Mouse (Mus musculus): Measurements from ENCODE around the gene D10Wsu102e.
"Not testable (repeated sequence)": the region's sequence is repeated elsewhere in the genome, so short reads cannot be mapped to it uniquely, and the experiment has no call there.

Gene D10Wsu102e

DNA sequence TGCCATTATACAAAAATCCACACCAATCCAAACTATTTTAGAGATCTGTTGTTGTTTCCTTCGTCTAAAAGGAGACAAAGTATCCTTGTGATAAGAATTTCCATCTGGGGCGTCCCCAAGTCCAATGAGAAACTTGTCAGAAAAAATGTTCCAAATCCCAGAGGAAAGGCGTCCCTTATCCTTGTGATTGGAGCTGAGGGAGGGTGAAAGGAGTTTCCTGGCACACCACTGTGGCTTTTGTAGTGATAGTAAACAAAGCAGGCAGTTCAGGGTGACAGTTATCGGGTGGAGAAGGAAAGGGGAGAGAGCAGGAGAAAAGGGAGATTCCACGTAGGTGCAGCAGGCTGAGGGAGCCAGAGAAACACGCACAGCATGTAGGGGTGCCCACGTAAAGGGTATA lies 12.5 kb upstream of the D10Wsu102e start:
- DNase-seq: no peak

DNA sequence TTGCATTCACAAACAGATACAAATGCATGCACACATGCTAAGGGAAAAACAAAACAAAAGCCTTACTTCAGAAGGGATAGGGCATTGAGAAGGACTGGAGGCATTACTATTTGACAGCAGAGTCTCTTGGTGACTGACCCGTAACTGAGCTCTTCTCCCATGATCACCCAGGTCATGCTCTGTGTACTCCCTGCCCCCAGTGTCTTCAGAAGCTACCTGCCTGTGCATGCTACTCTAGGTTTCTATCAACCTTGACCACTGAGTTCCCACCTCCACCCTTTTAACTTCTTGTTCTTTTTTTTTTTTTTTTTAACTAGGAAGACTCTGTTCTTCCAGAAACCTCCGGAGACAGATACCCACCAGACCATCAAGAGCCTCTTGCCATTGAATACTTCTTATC lies 9.3 kb upstream of the D10Wsu102e start:
- DNase-seq: no peak

DNA sequence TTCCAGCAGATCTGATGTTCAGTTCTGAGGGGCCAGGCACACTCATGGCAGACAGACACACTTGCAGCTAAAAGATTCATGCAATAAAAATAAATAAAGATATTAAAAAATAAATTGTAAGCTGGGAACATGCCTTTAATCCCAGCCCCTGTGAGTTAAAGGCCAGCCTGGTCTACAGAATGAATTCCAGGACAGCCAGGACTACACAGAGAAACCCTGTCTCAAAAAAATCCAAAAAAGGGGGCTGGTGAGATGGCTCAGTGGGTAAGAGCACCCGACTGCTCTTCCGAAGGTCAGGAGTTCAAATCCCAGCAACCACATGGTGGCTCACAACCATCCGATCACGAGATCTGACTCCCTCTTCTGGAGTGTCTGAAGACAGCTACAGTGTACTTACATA lies 8.2 kb upstream of the D10Wsu102e start:
- DNase-seq: not testable (repeated sequence)

DNA sequence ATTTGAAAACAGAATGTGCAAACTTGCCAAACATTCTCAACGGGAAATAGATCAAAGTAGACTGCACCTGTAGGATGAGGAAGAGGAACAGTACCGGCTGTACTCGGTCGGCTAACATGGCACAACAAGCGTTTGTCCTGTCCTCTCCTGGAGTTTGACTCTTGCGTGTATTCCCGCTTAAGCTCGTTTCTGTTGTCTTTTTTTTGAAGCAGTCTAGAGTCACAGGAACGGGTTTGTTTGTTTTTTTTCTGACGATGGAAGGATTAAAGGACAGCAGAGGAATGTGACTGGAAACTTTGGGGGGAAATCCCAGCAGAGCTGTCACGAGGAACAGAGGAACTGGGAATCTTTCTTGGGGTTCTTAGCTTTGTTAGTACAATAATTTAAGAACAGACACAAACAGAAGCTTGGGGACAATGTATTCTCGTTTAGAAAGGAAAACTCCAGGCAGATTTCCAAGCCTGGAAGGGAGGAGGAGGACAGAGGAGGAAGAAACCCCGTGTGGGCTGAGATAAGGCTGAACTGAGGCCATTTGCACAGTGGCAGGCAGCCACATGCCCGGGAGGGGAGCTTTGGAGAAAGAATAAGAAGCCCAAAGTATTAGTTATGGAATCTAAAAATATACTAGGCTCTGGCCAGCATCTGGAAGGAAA lies 6.2 kb upstream of the D10Wsu102e start:
- DNase-seq: no peak

DNA sequence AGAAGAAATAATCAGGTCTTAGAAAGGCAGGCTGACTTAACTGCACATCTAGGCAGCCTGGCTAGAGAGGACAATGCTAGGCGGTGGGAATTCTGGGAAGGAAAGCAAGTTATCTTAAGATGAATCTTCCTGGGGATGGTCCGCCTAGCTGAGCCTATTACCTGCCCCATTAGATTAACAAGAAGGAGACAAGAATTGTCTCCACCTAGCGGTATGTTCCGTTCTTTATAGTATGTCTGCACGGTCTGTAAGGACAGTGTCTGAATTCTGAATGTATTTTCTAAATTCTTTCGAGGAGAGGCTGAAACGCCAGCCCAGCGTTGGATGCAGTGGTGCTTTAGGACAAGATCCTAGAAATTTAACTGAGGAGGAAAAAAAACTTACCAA lies 5.7 kb upstream of the D10Wsu102e start:
- no peak for DNase-seq

DNA sequence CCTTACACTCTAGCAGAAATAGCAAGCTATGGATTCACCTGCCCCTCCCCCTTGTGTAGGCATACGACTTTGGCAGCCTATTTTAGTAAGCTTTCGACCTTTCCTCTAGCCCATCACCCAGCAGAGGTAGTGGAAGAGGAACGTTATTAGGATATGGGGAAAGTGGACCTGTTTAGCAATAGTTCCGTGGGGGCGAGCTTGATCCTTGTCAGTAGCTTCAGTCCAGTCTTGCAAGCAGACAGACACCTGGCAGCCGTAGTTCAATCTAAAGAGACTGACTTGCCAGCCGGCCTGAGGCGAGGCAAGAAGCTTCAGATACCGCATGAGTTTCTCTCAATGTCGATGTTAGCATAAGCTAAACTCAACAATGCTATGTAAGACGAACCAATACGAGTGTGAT lies 3.6 kb upstream of the D10Wsu102e start:
- DNase-seq: no peak

DNA sequence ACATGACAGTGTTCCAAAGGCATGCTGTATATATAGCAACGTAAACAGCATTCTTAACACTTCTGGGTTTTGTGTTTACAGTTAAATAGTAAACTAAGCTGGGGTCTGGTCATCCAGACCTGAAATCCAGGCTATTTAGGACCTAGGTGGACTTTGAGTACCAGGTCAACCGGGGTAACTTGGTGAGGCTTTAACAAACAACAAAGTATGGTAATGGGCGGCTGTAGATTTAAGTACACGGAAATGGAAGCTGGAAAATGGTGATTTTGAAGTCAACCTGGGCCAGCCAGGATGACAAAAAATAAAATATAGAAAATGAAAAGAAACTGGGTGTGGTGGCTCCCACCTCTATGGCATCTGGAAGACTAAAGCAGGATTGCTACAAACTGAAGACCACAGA lies 570 bp upstream of the D10Wsu102e start:
- no peak for DNase-seq

DNA sequence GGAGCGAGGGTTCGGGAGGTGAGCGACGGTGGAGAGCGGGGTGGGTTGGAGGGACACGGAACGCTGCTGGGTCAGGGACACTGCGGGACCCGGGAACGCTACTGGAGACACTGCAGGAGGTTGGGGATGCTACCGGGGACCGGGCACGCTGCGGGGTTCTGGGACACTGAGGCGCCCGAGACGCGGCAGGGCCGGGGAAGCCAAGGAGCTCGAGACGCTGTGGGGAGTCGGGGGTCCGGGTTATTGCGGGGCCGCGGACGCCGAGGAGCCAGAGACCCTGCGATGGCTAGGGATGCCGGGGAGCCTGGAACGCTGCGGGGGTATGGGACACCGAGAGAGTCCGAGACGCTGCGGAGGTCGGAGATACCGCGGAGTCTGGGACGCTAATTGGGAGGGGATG lies 335 bp downstream of the D10Wsu102e start:
- no peak for DNase-seq

DNA sequence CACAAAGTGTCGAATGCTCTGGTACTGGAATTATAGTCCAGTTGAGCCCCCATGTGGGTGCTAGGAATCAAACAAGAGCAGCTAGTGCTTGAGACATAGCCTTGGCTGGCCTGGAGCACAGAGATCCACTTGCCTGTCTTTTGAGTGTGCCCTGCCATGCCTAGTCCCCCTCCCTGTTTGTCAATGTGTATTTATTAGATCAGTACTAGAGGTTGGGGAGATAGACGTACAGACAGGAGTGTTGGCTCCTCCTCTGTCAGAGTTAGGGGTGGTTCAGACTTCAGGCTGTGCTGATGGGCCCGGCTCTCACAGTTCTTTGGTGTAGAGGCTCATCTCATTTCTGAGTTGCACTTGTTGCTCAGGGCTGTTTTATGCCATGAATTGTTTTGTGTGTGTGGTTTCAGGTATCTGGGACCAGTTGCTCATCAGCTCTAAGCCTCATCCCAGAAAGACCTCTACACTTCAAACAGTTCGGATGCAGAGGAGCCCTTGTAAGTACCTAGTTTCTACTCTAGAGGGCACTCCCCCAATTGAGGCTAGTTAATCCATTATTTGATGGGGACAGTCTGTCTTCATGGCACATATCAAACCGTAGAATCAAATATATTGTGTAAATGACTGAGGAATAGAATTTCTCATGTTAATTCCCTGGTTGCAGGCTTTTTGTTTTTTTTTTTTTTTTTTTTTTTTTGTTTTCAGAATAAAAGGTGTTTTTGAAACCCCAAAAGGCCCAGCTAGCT lies 1.8 kb downstream of the D10Wsu102e start:
- DNase-seq: no peak

DNA sequence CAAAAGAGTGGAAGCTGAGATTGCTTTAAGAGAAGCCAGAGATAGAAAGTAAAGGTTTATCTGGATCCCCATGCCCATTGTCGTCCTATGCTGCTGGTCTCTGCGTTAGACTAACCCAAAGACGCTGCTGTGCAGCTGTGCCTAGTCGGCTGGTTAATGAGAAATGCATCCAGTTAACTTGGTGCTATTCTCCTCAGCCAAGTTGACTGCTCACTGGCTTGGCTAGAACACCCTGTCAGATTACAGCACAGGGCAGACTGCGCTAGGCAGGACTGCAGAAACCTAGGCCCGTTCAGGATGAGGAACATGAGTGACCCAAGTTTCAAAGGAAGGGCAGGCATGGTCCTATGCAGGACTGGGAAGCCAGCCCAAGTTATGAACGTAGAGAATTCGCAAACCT lies 3.4 kb downstream of the D10Wsu102e start:
- no peak for DNase-seq

DNA sequence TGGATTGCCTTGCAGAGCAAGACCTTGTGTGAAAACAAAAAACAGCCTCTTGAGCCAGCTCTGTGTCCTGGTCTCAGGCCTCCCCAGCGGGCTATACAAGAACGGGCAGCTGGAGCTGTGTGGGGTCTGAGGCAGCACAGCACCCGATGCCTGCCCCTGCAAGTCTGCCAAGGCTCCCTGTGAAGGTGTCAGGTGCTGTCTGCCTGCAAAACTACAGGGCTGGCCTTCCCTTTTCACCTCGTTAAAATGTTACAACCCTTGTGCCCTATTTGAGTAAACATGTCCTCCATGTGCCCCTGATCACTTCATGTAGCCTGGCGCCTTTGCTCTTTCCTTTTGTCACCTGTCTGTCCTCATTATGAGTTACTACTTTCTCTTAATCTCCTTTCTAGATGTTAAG lies 8.9 kb downstream of the D10Wsu102e start:
- no peak for DNase-seq

DNA sequence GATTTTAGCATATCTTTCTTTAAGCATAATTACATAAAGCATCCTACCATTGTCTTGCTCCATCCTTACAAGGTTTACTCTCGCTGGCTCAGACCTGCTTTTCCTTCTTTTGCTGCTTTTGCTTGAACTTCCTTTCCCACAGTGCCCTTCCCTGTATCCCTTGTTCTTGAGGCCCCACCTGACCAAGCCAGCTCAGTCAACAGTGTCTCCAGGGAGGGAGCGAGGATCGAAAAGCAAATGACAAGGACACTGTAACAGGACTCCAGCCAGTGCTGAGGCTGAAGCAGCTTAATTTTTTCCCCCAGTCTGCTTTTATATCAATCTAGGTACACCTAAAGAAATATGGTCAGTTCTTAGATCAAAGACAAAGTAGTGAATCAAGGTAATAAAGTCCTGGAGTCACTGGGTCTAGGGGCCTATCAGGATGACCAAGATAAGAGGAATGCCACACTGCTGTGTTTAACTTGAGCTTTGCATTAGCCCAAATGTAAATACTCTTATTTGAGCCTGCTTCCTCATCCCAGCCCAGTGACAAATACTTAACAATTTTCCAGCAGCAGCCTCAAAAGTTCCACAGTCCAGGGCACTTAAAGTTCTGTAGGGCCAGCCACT lies 14.1 kb downstream of the D10Wsu102e start:
- DNase-seq: no peak

DNA sequence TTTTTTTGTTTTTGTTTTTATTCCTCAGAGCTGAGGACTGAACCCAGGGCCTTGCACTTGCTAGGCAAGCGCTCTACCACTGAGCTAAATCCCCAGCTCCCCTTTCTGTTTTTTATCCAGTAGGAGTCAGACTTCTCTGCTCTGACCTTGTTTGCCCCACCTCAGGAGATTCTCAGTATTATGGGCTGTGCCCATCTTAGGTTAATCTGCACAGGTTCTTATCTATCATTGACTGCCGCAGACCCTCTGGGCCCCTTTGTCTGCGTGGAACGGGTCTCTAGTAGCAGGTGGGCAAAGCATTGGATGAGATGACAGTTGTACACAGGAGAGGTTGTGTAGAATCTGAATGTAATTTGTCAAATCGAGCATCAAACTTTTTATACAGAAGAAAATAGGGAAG lies 15.4 kb downstream of the D10Wsu102e start:
- not testable (repeated sequence) for DNase-seq

DNA sequence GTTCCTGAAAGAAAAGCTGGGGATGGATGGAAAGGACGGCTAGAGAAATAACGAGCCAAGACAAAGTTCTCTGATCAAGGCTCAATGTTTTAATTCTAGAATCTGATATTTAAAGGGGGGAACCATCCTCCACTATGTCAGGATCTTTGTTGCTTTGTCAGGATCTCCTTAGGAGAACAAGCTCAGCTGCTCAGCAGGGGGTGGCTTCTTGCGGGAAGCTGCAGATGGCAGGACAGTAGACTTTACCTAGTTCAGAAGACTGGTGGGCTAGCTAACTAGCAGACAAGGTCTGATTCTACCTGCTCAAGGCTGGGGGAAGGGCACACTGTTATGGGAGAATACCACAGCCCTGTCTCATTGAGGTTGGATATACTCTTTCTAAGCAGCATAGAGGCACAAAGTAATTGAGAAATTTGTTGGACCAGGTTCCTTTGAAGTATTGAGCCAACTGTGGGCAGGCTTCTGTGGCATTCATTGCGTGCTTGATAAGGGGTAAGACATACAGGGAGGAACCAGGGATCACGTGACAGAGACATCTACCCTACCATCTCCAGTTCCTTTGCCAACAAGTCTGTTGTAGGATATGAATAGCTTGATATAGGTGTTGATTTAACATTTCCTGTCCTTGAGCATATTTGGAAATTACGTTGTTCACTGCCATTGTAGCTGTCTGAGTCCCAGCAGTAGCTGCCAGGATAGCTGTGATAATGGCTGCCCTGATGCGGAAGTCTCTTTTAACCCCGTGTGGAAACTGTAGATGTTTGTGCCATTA lies 17.1 kb downstream of the D10Wsu102e start:
- DNase-seq: no peak

DNA sequence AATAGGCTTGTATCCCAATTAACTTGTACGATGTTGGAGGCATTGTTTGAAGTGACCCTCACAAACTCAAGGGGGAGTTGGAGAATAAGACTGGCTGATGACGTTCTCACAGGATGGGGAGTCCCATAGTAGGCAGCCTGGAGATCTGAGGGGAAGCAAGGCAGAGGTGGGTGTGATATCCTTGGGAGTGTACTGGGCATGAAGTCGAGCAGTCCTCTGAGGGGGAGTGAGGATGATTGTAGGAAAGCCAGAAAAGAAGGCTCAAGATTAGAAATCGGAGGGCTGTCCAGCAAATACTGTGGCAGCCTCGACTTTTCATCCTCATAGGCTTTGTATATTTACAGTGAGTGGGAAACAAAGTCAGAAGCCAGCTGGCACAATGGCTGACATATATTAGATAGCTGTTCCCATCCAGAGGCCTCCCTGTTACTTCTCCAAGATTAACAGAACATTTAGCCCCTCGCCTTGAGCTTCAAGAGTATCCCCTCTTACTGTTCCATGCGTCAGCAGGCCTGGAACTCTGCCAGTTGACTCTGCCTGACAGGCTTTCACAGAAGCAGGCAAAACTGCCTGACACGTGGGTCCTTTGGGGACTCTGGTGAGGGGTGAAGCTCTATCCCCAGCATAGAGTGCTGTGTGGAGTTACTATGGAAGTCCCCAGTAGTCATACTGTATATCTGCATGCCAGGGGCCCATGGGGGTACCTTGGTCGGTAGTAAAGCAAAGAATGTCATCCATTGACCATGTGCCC lies 18.2 kb downstream of the D10Wsu102e start:
- no peak for DNase-seq

DNA sequence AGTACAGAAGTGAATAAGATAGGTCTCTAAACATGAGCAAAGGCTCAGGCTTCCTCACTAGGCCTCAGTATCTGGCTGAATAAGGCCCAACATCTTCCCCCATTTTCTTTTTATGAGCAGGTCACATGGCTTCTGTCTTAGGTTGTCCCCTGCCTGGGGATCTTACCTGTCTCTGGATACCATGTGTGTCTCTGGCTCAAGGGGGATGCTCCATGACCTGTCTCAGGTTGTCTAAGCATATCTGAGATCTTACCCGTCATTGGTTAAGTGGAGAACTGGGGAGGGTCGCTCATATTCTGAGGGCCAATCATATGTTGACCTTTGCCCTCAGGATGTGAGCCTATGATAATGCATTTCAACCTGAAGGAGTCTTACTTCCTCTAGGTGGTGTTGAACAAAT lies 20.5 kb downstream of the D10Wsu102e start:
- DNase-seq: no peak

DNA sequence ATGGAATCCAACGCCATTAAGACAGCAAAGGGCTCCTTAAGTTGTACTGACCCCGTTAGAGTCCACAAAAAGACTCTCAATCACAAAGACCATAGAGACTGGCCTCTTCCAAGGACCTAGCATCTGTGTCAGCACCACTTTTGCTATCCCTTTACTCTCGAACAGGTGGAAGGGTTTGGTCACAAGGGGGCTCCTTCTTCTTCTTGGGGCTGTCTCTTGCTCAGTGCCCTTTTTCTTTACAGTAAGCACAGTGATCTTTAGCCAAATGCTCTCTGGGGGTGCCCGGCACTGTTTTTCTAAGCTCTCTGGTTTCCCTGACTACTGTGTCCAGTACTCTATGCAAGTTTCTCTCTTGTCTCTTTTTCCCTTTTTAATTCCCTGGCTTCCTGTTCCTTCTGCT lies 22.5 kb downstream of the D10Wsu102e start:
- DNase-seq: no peak

DNA sequence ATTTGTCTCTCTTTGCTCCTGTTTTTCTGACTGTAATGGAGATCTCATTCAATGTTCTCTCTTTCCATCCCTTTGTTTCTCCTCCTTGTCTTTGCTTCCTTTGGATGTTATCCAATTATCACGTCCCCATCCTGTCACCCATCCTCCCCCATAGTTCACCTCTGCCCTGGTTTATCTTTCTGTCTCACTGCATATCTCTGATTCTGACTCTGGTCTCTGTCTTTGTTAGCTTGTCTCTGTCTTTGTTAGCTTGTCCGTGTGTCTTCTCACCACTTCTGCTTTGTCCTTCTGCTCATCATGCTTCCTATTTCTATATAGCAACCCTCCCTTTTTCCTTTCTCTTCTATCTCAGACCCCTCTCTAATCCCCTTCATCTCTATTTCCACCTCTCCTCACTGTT lies 23.0 kb downstream of the D10Wsu102e start:
- DNase-seq: no peak

DNA sequence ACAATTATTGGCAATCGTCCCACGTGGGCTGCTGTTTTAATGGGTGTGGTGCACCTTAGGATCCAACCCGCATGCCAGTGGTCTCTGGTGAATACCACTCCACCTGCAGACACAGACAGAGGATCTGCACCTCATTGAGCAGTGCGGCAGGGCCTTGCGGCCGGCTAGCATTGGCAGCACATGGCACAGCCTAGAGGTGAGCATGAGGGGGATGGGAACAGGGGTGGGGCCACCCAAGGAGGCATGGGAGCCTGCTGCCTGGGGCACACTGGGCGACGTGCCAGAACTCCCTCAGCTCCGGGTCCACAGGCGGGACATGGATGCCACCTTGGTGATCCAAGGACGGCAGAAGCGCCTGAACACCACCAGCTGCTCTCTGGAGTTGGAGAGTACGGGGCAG lies 23.8 kb downstream of the D10Wsu102e start:
- no peak for DNase-seq

DNA sequence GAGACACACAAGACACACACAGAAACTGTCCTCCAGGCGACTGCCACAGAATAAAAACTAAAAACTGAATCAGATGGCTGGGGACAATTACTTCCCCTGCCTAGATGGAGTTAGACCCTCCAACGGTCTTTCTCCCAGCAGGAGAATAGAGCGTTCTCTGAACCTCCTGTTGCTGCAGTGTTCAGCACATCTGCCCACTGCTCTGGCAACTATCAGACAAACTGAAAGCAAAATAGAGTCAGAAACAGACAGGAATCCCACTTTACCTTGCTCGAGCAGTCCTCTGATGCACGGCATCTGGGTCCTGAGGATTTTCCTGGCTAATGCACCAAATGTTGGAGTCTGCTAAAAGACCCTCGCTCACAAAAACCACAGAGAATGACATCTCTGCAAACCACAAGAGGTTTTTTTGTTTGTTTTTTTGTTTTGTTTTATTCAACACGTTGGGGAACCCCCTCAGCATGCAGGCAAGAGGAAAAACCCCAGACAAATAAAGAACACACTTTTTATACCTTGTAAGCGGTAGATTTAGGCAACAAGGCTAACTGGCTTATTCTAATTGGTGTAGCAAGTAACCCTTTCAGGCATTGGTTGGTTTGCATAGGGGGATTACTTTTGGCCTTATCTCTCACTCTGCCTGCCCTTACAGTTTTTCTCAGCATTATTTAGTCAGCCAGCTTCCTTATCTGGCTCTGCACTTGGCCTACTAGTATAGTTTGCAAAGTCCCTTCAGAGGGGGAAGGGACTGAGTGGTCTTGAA lies 24.6 kb downstream of the D10Wsu102e start:
- no peak for DNase-seq

DNA sequence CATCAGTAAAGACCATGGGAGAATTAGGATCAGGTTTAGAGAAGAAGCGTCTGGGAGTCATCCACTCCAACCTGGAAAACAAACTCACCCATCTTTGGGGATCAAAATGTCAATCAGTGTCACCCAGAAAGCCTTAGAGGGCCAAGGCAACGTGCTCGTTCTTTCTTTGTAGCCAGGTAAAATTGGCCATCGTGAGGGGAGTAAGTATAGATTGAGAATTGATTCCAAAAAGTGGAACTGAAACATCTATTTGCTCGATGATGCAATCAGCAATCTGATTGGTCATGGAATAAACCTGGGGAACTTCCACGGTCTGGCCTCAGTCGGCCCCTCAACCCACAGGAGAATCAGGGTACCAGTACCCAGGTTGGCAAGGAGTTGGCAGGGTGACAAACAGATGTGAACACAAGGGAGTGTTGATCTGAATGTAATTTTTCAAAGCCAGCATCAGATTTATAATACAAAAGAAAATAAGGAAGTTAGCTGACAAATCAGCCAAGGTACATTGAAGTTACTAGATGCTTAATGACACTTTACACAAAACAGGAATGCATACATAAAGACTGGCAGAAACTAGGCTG lies 25.4 kb downstream of the D10Wsu102e start:
- DNase-seq: no peak

DNA sequence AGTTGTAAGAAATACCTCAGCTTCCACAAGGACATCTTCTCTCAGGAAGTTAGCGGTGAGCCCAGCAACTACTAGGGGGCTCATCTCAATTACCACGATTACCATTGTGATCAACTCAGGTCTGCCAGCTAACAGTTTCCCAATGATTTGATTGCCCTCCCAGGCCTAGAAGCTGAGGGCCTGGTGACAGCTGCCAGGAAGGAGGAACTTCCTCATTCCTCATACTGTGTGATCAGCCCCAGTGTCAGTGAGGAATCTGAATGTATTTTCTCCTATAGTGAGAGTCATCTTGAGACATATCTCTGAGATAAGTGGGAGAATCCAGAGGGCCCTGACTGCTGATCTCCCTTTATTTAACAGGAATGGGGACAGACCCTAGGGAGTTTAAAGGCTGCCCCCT lies 37.3 kb downstream of the D10Wsu102e start:
- DNase-seq: no peak

Data from thymus, postnatal 36 days (tissue).